Comparison of ENCODE assay signal across 27 mouse cellular contexts in the genomic region with DNA sequence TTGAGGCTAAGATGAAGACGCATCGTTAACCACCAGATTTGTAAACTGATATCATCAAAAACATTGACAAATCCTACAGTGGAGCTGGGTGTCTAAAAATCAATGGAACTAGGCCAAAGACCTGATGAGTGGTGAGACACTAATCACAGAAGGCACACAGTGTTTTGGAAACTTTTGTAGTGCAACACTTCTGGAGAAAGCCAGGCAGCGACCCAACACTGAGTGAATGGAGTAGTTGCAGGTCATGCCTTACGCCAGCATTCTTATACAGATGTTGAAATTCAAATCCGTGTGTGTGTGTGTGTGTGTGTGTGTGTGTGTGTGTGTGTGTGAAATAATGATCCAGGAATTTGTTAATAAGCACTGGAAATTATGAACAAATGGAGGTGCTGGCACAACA. TPM values are rescaled to one million over a fixed set of nuclear protein-coding genes. Genes with fewer than 3 reads are reported as not detected.
DNase-seq lines count a peak whose midpoint lies in the region; ATAC-seq and TF ChIP-seq lines count a peak whose summit lies in the region.
"Had no signal": no experiment of that assay in that cellular context is flagged by ENCODE, and none has a peak within 500 bp of the region (broad histone marks: within the 10 kb centered on the region; RNA-seq: fewer than 3 reads in every experiment).

No protein-coding gene starts in this region.

- H3K36me3 ChIP-seq in heart, embryonic 11.5 days (ENCODE audit: control insufficient read depth, insufficient read depth, low read length): no peaks in the 10 kb centered on the region
- no peaks in the 10 kb centered on the region for H3K36me3 ChIP-seq in forebrain, embryonic 15.5 days
- H3K36me3 ChIP-seq: embryonic facial prominence, embryonic 12.5 days; hindbrain, embryonic 12.5 days; liver, embryonic 15.5 days had no signal

- whole genome bisulfite sequencing in heart, embryonic 11.5 days (ENCODE audit: insufficient replicate concordance): 83% methylated on average over 5 of the region's 5 CpGs
- WGBS in forebrain, embryonic 15.5 days: 72% methylated on average over 5 of the region's 5 CpGs
- WGBS in cerebellum, adult 2 months: 72% methylated on average over 5 of the region's 5 CpGs

- H3K4me2 ChIP-seq in heart, embryonic 11.5 days: no peak overlapping the region
- no peak overlapping the region for H3K4me2 ChIP-seq in forebrain, embryonic 15.5 days (replicated peaks)
- H3K4me2 ChIP-seq: embryonic facial prominence, embryonic 12.5 days; hindbrain, embryonic 12.5 days; liver, embryonic 15.5 days; midbrain, embryonic 11.5 days had no signal

- H3K27ac ChIP-seq in heart, embryonic 11.5 days (ENCODE audit: low read depth, low read length): no peak overlapping the region
- H3K27ac ChIP-seq in forebrain, embryonic 15.5 days (replicated peaks): no peak overlapping the region
- no peak overlapping the region for H3K27ac ChIP-seq in cerebellum, adult 2 months (ENCODE audit: insufficient read depth, low read length)
- H3K27ac ChIP-seq: embryonic facial prominence, embryonic 12.5 days; gastrocnemius, adult 2 months; heart, adult 2 months; hindbrain, embryonic 12.5 days; layer of hippocampus, adult 2 months; liver, embryonic 15.5 days had no signal

- no peaks in the 10 kb centered on the region for H3K9me3 ChIP-seq in heart, embryonic 11.5 days (replicated peaks; ENCODE audit: control insufficient read depth, low read length)
- no peaks in the 10 kb centered on the region for H3K9me3 ChIP-seq in forebrain, embryonic 15.5 days
- H3K9me3 ChIP-seq: embryonic facial prominence, embryonic 12.5 days; hindbrain, embryonic 12.5 days; liver, embryonic 15.5 days had no signal

- H3K27me3 ChIP-seq in heart, embryonic 11.5 days (ENCODE audit: control insufficient read depth, insufficient read depth, low read length): no peaks in the 10 kb centered on the region
- no peaks in the 10 kb centered on the region for H3K27me3 ChIP-seq in forebrain, embryonic 15.5 days
- H3K27me3 ChIP-seq in cerebellum, adult 2 months (ENCODE audit: control insufficient read depth, insufficient read depth, low read length): no peaks in the 10 kb centered on the region
- H3K27me3 ChIP-seq: embryonic facial prominence, embryonic 12.5 days; hindbrain, embryonic 12.5 days; liver, embryonic 15.5 days had no signal

- no peak overlapping the region for H3K4me3 ChIP-seq in heart, embryonic 11.5 days (ENCODE audit: low read depth, low read length)
- H3K4me3 ChIP-seq in forebrain, embryonic 15.5 days: no peak overlapping the region
- no peak overlapping the region for H3K4me3 ChIP-seq in cerebellum, adult 2 months (replicated peaks; ENCODE audit: insufficient read depth, low read depth, low read length)
- H3K4me3 ChIP-seq: embryonic facial prominence, embryonic 12.5 days; gastrocnemius, adult 2 months; heart, adult 2 months; hindbrain, embryonic 12.5 days; layer of hippocampus, adult 2 months; liver, embryonic 15.5 days had no signal

- intact Hi-C loops in heart, postnatal 25 days (cut with DNase I): no loop called here

- no peaks in the 10 kb centered on the region; the same call in 1 of the 2 replicates for H3K4me1 ChIP-seq in heart, embryonic 11.5 days (ENCODE audit: control insufficient read depth, insufficient read depth, low read length)
- H3K4me1 ChIP-seq in forebrain, embryonic 15.5 days: no peaks in the 10 kb centered on the region
- H3K4me1 ChIP-seq in cerebellum, adult 2 months (ENCODE audit: control insufficient read depth, insufficient read depth, low read length): no peaks in the 10 kb centered on the region
- H3K4me1 ChIP-seq: embryonic facial prominence, embryonic 12.5 days; hindbrain, embryonic 12.5 days; liver, embryonic 15.5 days had no signal

- no peak for TF ChIP-seq CTCF in cerebellum, adult 2 months (IDR thresholded peaks at IDR 0.05; ENCODE audit: borderline replicate concordance, insufficient read depth, low read depth, low read length)

- TF ChIP-seq POLR2A in cerebellum, adult 2 months (IDR thresholded peaks at IDR 0.05; ENCODE audit: borderline replicate concordance, insufficient read depth, low read length): no peak

- no peak overlapping the region for H3K9ac ChIP-seq in heart, embryonic 11.5 days (ENCODE audit: low read depth, low read length)
- no peak overlapping the region for H3K9ac ChIP-seq in forebrain, embryonic 15.5 days (replicated peaks)
- H3K9ac ChIP-seq: embryonic facial prominence, embryonic 12.5 days; hindbrain, embryonic 12.5 days; liver, embryonic 15.5 days had no signal

- DNase-seq in heart, adult 11 months: peak; percentile 94
- DNase-seq in adipocyte (ENCODE audit: low spot score): peak; percentile 50
- DNase-seq in heart, postnatal 25 days (ENCODE audit: low spot score): peak; percentile 9
- peak; percentile 31 for DNase-seq in lung, postnatal 25 days (ENCODE audit: low spot score)
- no peak for DNase-seq in B cell, adult 2 months
- DNase-seq in cerebellum, adult 2 months: no peak
- DNase-seq: cerebellum, adult 9-10 months; gastrocnemius, adult 2 months; kidney, adult 2 months; kidney, postnatal 14 days; thymus, postnatal 25 days had no signal

- no peak for ATAC-seq in heart, embryonic 11.5 days (replicated peaks; ENCODE audit: insufficient number of reproducible peaks, low FRiP score, low TSS enrichment)
- ATAC-seq in forebrain, embryonic 15.5 days (replicated peaks): no peak
- ATAC-seq: forebrain, embryonic 16.5 days; inflammation-experienced regulatory T-cells, adult 6 months had no signal

RNA-seq across cellular contexts. Expression of a gene that starts 46.9 kb away (rescaled TPM):
- polyA plus RNA-seq in heart, embryonic 11.5 days (2014; fragmentation: Nextera tagmentation; extraction: Ambion mirVana): not detected in 2 replicates
- total RNA-seq in heart, postnatal 25 days (2021): not detected
- polyA plus RNA-seq in forebrain, embryonic 15.5 days (2015; fragmentation: Nextera tagmentation; extraction: Ambion mirVana): not detected in 2 replicates
- polyA plus RNA-seq in cerebellum, adult 2 months (2012; rRNA removed): not detected in 2 replicates
- total RNA-seq: adrenal gland, adult 18-20 months; common myeloid progenitor, adult 5-6 weeks; gastrocnemius, adult 2 months; heart, adult 2 months; layer of hippocampus, adult 2 months; layer of hippocampus, postnatal 36 days; left cerebral cortex, postnatal 25 days had no signal
- polyA plus RNA-seq: embryonic facial prominence, embryonic 12.5 days; forebrain, embryonic 16.5 days; heart, adult 2 months; hindbrain, embryonic 12.5 days; inflammation-experienced regulatory T-cells, adult 6 months; kidney, adult 2 months; limb, embryonic 14.5 days; liver, embryonic 15.5 days; midbrain, embryonic 11.5 days; small intestine, adult 2 months had no signal

Comparison
In these comparisons a context has a peak if more than half of its experiments do, and no peak if none do; other contexts are left out.
1. DNase-seq: peak in heart, adult 11 months (single experiment), adipocyte (single experiment), heart, postnatal 25 days (single experiment) and lung, postnatal 25 days (single experiment); none in B cell, adult 2 months (0 of 2) and cerebellum, adult 2 months (0 of 2).